Mouse (Mus musculus) splenic B cell, adult 2 months (primary cell): ENCODE measurements around the gene Tst.
A peak's percentile ranks its signal among the peaks of the same experiment; 100 is the strongest.

Source experiments
- DNase-seq: peaks from one replicate; pipeline ENCODE4 v3.0.0-alpha.2; 2011; ENCODE audit warnings: low read depth, low spot score
- H3K27me3 ChIP-seq: 2 replicates; pipeline ENCODE4 v1.6.1; 2012; ENCODE audit warnings: mild to moderate bottlenecking, low read length, moderate library complexity, mixed read lengths; ENCODE audit not compliant: control insufficient read depth, poor library complexity, insufficient read depth, severe bottlenecking
- H3K36me3 ChIP-seq: 2 replicates; pipeline ENCODE4 v1.6.1; 2012; ENCODE audit warnings: mild to moderate bottlenecking, low read length, moderate library complexity, mixed read lengths; ENCODE audit not compliant: control insufficient read depth, poor library complexity, insufficient read depth, severe bottlenecking

The Tst gene

GRCm38 (mm10) chr15:78384220-78385116 is 21.2 kb downstream of the Tst start:
- DNase-seq = no peak
- Histone ChIP-seq H3K36me3 (no peaks in the 10 kb centered on the region), H3K27me3 (no peaks in the 10 kb centered on the region)

GRCm38 (mm10) chr15:78383450-78384219 is 22.1 kb downstream of the Tst start:
- no peak for DNase-seq
- H3K27me3 ChIP-seq = no peaks in the 10 kb centered on the region
- no peaks in the 10 kb centered on the region for H3K36me3 ChIP-seq

- Histone ChIP-seq H3K27me3 (no peaks in the 10 kb centered on the region), H3K36me3 (no peaks in the 10 kb centered on the region)
- DNase-seq = no peak
These were observed 23.6 kb downstream of the Tst start for GRCm38 (mm10) chr15:78382115-78382514.

- Histone ChIP-seq H3K27me3 (no peaks in the 10 kb centered on the region), H3K36me3 (no peaks in the 10 kb centered on the region)
- no peak for DNase-seq
These were observed 25.0 kb downstream of the Tst start for GRCm38 (mm10) chr15:78380741-78381140.

GRCm38 (mm10) chr15:78380208-78380607 is 25.5 kb downstream of the Tst start:
- no peaks in the 10 kb centered on the region for H3K36me3 ChIP-seq
- no peaks in the 10 kb centered on the region for H3K27me3 ChIP-seq
- DNase-seq = no peak

- H3K36me3 ChIP-seq = no peaks in the 10 kb centered on the region
- DNase-seq = no peak
- no peaks in the 10 kb centered on the region for H3K27me3 ChIP-seq
These were observed 27.2 kb downstream of the Tst start for GRCm38 (mm10) chr15:78378556-78378955.

- no peak for DNase-seq
- Histone ChIP-seq H3K27me3 (no peaks in the 10 kb centered on the region), H3K36me3 (no peaks in the 10 kb centered on the region)
These were observed 27.8 kb downstream of the Tst start for GRCm38 (mm10) chr15:78377859-78378258.

- Histone ChIP-seq H3K27me3 (no peaks in the 10 kb centered on the region), H3K36me3 (no peaks in the 10 kb centered on the region)
- DNase-seq = no peak
These were observed 31.5 kb downstream of the Tst start for GRCm38 (mm10) chr15:78374204-78374603.

- H3K27me3 ChIP-seq = no peaks in the 10 kb centered on the region
- DNase-seq = no peak
- H3K36me3 ChIP-seq = no peaks in the 10 kb centered on the region
These were observed 32.9 kb downstream of the Tst start for GRCm38 (mm10) chr15:78372796-78373195.

GRCm38 (mm10) chr15:78369641-78370040 is 36.1 kb downstream of the Tst start:
- H3K36me3 ChIP-seq = no peaks in the 10 kb centered on the region
- no peak for DNase-seq

GRCm38 (mm10) chr15:78368926-78369346 is 36.8 kb downstream of the Tst start:
- H3K36me3 ChIP-seq = no peaks in the 10 kb centered on the region
- peak; percentile 71 for DNase-seq
- no peaks in the 10 kb centered on the region for H3K27me3 ChIP-seq

More at GRCm38 (mm10) chr15:78369641-78370040, 36.1 kb downstream of the Tst start:
- H3K27me3 ChIP-seq = no peaks in the 10 kb centered on the region

- no peak for DNase-seq
- Histone ChIP-seq H3K27me3 (no peaks in the 10 kb centered on the region), H3K36me3 (no peaks in the 10 kb centered on the region)
These were observed 37.9 kb downstream of the Tst start for GRCm38 (mm10) chr15:78367811-78368210.

- H3K27me3 ChIP-seq = no peaks in the 10 kb centered on the region
- DNase-seq = no peak
- H3K36me3 ChIP-seq = no peaks in the 10 kb centered on the region
These were observed 38.8 kb downstream of the Tst start for GRCm38 (mm10) chr15:78366875-78367274.

GRCm38 (mm10) chr15:78365916-78366315 is 39.8 kb downstream of the Tst start:
- Histone ChIP-seq H3K27me3 (no peaks in the 10 kb centered on the region), H3K36me3 (no peaks in the 10 kb centered on the region)
- no peak for DNase-seq

- Histone ChIP-seq H3K36me3 (no peaks in the 10 kb centered on the region), H3K27me3 (no peaks in the 10 kb centered on the region)
These were observed 50.2 kb downstream of the Tst start for GRCm38 (mm10) chr15:78355548-78355947.

More at GRCm38 (mm10) chr15:78355548-78355947, 50.2 kb downstream of the Tst start:
- DNase-seq = peak; percentile 25
